ENCODE assay signal across 12 mouse cellular contexts in genomic region chr2:166332748-166333417, GRCm38 (mm10).
DNase-seq lines count a peak whose midpoint lies in the region; ATAC-seq and TF ChIP-seq lines count a peak whose summit lies in the region.
"Had no signal": no experiment of that assay in that cellular context is flagged by ENCODE, and none has a peak within 500 bp of the region (broad histone marks: within the 10 kb centered on the region; RNA-seq: fewer than 3 reads in every experiment).

No protein-coding gene starts in this region.

- H3K27ac ChIP-seq in limb, embryonic 14.5 days (replicated peaks; ENCODE audit: low read depth, low read length): peak overlapping the region; percentile 65
- H3K27ac ChIP-seq: neural tube, embryonic 15.5 days had no signal

- H3K9ac ChIP-seq in limb, embryonic 14.5 days (ENCODE audit: low read depth, low read length, severe bottlenecking): no peak overlapping the region
- H3K9ac ChIP-seq: neural tube, embryonic 15.5 days had no signal

- intact Hi-C loops in left cerebral cortex, postnatal 36 days (cut with DNase I): no loop called here

- no peaks in the 10 kb centered on the region for H3K36me3 ChIP-seq in limb, embryonic 14.5 days (ENCODE audit: control insufficient read depth, insufficient read depth, low read length)
- H3K36me3 ChIP-seq: neural tube, embryonic 15.5 days had no signal

- WGBS in limb, embryonic 14.5 days: 23% methylated on average over 13 of the region's 13 CpGs

- TF ChIP-seq POLR2A in limb, embryonic 14.5 days (IDR thresholded peaks at IDR 0.05; ENCODE audit: borderline replicate concordance, extremely low read depth, insufficient read depth, insufficient read length): no peak

- no peaks in the 10 kb centered on the region for H3K9me3 ChIP-seq in limb, embryonic 14.5 days (ENCODE audit: control insufficient read depth, low read length)
- H3K9me3 ChIP-seq: megakaryocyte, embryonic 14.5 days; neural tube, embryonic 15.5 days had no signal

- peaks cover 56% of the 10 kb centered on the region for H3K4me1 ChIP-seq in limb, embryonic 14.5 days (ENCODE audit: control insufficient read depth, insufficient read depth, low read length)
- H3K4me1 ChIP-seq: megakaryocyte, embryonic 14.5 days had no signal

- peak; percentile 43 for DNase-seq in embryo, embryonic 11 days
- DNase-seq in embryo, embryonic 10 days (ENCODE audit: low spot score): no peak
- peak; percentile 66 for DNase-seq in 3T3-L1 (ENCODE audit: low read depth, low spot score)
- peak; percentile 28 for DNase-seq in heart, postnatal 4 days
- DNase-seq in limb, embryonic 14.5 days (ENCODE audit: low spot score): peak; percentile 95
- DNase-seq in left cerebral cortex, postnatal 36 days (ENCODE audit: low spot score in 2 of 2): no peak
- DNase-seq: B cell, adult 2 months had no signal

- ATAC-seq in limb, embryonic 14.5 days (ENCODE audit: low FRiP score, low read depth): peak; percentile 82
- no peak for ATAC-seq in granulocyte monocyte progenitor cell, adult 5-6 weeks (replicated peaks; ENCODE audit: poor library complexity, severe bottlenecking)
- ATAC-seq in CD4-positive, CD25-positive, alpha-beta regulatory T cell, adult 4 months: no peak

- no peaks in the 10 kb centered on the region for H3K27me3 ChIP-seq in limb, embryonic 14.5 days (ENCODE audit: control insufficient read depth, insufficient read depth, low read length)
- H3K27me3 ChIP-seq: neural tube, embryonic 15.5 days had no signal

- H3K4me2 ChIP-seq in limb, embryonic 14.5 days (replicated peaks; ENCODE audit: low read depth, low read length, severe bottlenecking): no peak overlapping the region
- H3K4me2 ChIP-seq: neural tube, embryonic 15.5 days had no signal

- no peak overlapping the region for H3K4me3 ChIP-seq in limb, embryonic 14.5 days (replicated peaks; ENCODE audit: low read length)
- H3K4me3 ChIP-seq: erythroblast, embryonic 14.5 days; megakaryocyte, embryonic 14.5 days; neural tube, embryonic 15.5 days had no signal

Comparison
In these comparisons a context has a peak if more than half of its experiments do, and no peak if none do; other contexts are left out.
1. DNase-seq: peak in embryo, embryonic 11 days (single experiment), 3T3-L1 (single experiment), heart, postnatal 4 days (single experiment) and limb, embryonic 14.5 days (single experiment); none in embryo, embryonic 10 days (single experiment) and left cerebral cortex, postnatal 36 days (0 of 2).